Mouse (Mus musculus) heart, adult 2 months (tissue): ENCODE results near the gene Peli1. TPM values are rescaled to one million over a fixed set of nuclear protein-coding genes. Genes with fewer than 3 reads are reported as not detected.
"Not testable (repeated sequence)": the region's sequence is repeated elsewhere in the genome, so short reads cannot be mapped to it uniquely, and the experiment has no call there.

ENCODE experiments used
- DNase-seq, 2 experiments: peaks; one replicate each; pipeline ENCODE4 v3.0.0; 2021
- H3K27ac ChIP-seq: fragments of 200-600 bp; 2 replicates; pipeline ENCODE4 v1.8.1; 2022
- H3K27me3 ChIP-seq: fragments of 200-500 bp; 2 replicates; pipeline ENCODE4 v1.6.1; 2012; ENCODE audit warnings: mild to moderate bottlenecking, low read length, inconsistent platforms, mixed read lengths; ENCODE audit not compliant: control insufficient read depth, insufficient read depth
- H3K36me3 ChIP-seq: fragments of 200-500 bp; 2 replicates; pipeline ENCODE4 v1.6.1; 2012; ENCODE audit warnings: low read length, inconsistent platforms; ENCODE audit not compliant: control insufficient read depth, insufficient read depth
- H3K4me1 ChIP-seq: fragments of 200-500 bp; 2 replicates; pipeline ENCODE4 v1.6.1; 2011; ENCODE audit warnings: low read length; ENCODE audit not compliant: control insufficient read depth, insufficient read depth
- H3K4me3 ChIP-seq: fragments of 200-600 bp; 2 replicates; pipeline ENCODE4 v1.8.1; 2022
- H3K79me2 ChIP-seq: fragments of 200-500 bp; replicated peaks from 2 replicates; pipeline ENCODE4 v1.6.1; 2012; ENCODE audit warnings: mild to moderate bottlenecking, inconsistent platforms, low read length, moderate library complexity, mixed read lengths; ENCODE audit not compliant: control insufficient read depth, insufficient read depth
- H3K9ac ChIP-seq: fragments of 200-500 bp; 2 replicates; pipeline ENCODE4 v1.6.1; 2012; ENCODE audit warnings: low read depth, mild to moderate bottlenecking, control low read depth, inconsistent platforms, low read length, mixed read lengths
- CTCF ChIP-seq: fragments of 200-600 bp; IDR thresholded peaks from 2 replicates; pipeline ENCODE4 v1.8.1; 2022; ENCODE audit warnings: antibody characterized with exemption, mild to moderate bottlenecking, moderate library complexity
- EP300 ChIP-seq: fragments of 200-500 bp; IDR thresholded peaks from 2 replicates; pipeline ENCODE4 v1.6.1; 2011; ENCODE audit warnings: low read depth, low read length, control low read depth; ENCODE audit not compliant: insufficient read depth
- POLR2A ChIP-seq: fragments of 200-500 bp; IDR thresholded peaks from 2 replicates; pipeline ENCODE4 v1.6.1; 2011; ENCODE audit warnings: mild to moderate bottlenecking, low read depth, low read length, control low read depth; ENCODE audit not compliant: insufficient read depth
- WGBS: fragments of 180-500 bp; shearing (Covaris S2); methylation state at CpG from one replicate; pipeline ENCODE4 v1.1.7; 2018; 5-methylcytosine and 5-hydroxymethylcytosine counted together
- intact Hi-C: fragments of 180-260 bp; cut with DNase I; formaldehyde crosslinking; loops from one replicate; pipeline ENCODE4 v1.15.1; 2025
- polyA plus RNA-seq: library from polyadenylated mRNA; depleted of rRNA; stranded (reverse); fragments of >200 nt; gene quantifications from 2 replicates; pipeline ENCODE4 v1.2.3, GENCODE M21; 2012
- total RNA-seq, 2 experiments: library from RNA; stranded (reverse); gene quantifications; 2 replicates each; pipeline ENCODE4 v1.2.3; 2021

Gene Peli1
- total and polyA plus RNA-seq, 3 experiments = 6.2 to 13.7 (median 13.6) TPM

DNA sequence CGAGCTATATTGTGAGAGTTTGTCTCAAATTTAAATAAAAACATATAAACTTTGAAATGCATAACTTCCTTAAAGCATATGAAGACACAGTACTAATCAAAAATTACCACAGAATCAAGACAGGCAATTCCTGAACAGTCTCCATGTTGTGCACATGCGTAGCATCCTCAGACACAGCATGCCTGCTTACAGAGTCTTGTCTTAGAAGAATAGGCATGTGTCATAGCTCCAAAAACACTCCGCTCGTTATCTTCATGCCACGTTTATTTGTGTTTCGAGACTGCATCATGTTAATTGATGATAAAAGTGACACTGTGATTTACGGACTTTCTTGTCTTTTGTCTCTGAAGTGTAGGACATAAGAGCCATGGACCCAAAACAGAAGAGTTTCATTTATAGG, 84.0 kb downstream of the Peli1 start:
- Histone ChIP-seq H3K27ac (no peak overlapping the region), H3K4me3 (no peak overlapping the region), H3K4me1 (peaks cover 2% of the 10 kb centered on the region; the same call in 1 of the 2 replicates), H3K79me2 (no peaks in the 10 kb centered on the region), H3K27me3 (no peaks in the 10 kb centered on the region), H3K36me3 (no peaks in the 10 kb centered on the region), H3K9ac (no peak overlapping the region)
- no peak for DNase-seq
- 84% methylated on average over 7 of the region's 7 CpGs for WGBS
- intact Hi-C loops = no loop called here
- TF ChIP-seq POLR2A = no peak
- TF ChIP-seq CTCF = no peak
- TF ChIP-seq EP300 = no peak

DNA sequence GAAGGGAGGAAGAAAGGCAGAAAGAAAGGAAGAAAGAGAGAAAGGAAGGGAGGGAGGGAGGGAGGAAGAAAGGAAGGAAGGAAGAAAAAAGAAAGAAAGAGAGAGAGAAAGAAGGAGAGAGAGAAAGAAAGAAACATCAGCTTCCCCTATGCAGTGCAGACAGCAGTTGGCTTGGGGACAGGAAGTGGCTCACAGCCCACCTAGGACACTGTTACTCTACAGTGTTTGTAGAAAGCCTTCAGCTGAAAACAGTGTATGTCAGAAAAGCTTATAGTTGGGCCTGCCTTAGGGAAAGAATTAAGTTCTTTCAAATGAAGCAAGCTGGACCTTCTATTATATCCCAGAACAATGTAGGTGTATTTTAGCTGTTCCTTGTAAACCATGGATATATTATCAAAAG, 85.4 kb downstream of the Peli1 start:
- no peak for DNase-seq
- Histone ChIP-seq H3K4me1 (peaks cover 2% of the 10 kb centered on the region; the same call in 1 of the 2 replicates), H3K27ac (no peak overlapping the region), H3K36me3 (no peaks in the 10 kb centered on the region), H3K9ac (no peak overlapping the region), H3K4me3 (no peak overlapping the region), H3K79me2 (no peaks in the 10 kb centered on the region), H3K27me3 (no peaks in the 10 kb centered on the region)
- intact Hi-C loops = no loop called here
- TF ChIP-seq POLR2A (no peak), EP300 (no peak)

DNA sequence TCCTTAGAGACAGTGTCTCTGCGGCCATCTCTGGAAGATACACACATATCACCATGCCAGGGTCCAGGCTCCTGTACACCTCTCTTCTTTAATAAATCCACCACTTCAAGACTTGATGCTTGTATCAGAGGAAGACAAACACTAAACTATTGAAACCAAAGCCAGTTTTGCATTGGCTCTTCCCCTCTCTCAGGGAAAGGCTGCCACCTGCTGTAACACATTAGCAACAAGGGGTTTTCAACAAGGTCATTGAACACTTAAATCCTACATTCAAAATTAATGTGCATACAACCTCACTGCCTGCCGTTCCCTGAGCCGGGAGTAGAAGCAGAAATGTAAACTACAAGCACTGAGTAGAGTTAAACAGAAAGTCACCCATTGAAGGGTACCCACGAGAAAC, 87.3 kb downstream of the Peli1 start:
- H3K9ac ChIP-seq = no peak overlapping the region
- no peak overlapping the region for H3K27ac ChIP-seq
- no peak overlapping the region for H3K4me3 ChIP-seq
- H3K27me3 ChIP-seq = no peaks in the 10 kb centered on the region
- H3K79me2 ChIP-seq = no peaks in the 10 kb centered on the region
- H3K4me1 ChIP-seq = peaks cover 2% of the 10 kb centered on the region; the same call in 1 of the 2 replicates
- 34% methylated on average over 4 of the region's 4 CpGs for WGBS
- DNase-seq = peak; percentile 58 to 59
- no peaks in the 10 kb centered on the region for H3K36me3 ChIP-seq
- intact Hi-C loops = loop anchor here (1.0 to 2.0 kb wide), 3 partner anchors 88 to 384 kb away; partner anchors contain the start of gene Peli1
- TF ChIP-seq CTCF = peak; percentile 84
- TF ChIP-seq POLR2A = no peak

DNA sequence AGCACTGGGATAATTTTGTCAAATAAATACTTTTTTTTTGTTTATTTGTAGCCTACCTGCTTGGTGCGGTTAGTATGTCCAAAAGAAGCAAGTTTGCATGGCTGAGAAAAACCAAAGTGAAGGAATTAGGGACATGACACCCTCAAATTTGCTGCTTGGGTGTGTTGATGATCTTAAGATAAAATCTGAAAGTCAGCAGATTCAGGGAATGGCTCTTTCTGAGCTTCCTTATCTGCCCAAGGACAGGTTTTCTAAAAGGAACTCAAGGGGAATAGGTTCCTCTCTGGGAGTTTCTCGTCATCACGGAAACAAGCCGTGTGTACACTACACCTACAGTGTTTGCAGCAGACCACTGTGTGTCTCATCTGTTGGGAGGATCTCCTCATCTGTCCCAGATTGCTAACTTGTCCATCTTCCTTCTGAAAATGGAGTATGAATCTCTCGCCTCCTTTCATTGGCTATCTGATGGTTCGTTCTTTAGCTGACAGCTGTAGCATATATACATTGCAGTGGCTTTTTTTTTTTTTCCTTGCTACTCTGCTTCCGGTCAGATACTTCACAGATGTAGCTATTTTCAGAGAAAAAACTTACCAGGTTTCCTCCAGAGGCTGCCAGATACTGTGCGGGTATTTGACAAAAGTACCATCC, 88.0 kb downstream of the Peli1 start:
- intact Hi-C loops = loop anchor here (1.0 to 2.0 kb wide), 3 partner anchors 88 to 385 kb away; partner anchors contain the start of gene Peli1

DNA sequence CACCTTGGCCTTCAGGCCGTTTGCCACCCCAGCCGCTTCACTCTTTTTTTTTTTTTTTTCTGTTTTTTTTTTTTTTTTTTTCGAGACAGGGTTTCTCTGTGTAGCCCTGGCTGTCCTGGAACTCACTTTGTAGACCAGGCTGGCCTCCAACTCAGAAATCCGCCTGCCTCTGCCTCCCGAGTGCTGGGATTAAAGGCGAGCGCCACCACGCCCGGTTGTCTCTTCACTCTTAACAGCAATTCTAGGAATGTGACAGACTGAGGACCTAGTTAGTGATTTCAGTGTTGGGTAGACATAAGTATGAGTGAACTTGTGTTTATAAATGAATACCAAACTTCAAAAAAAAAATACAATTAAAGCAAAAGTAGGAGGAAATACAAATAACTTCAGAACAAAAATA, 88.8 kb downstream of the Peli1 start:
- not testable (repeated sequence) for H3K27ac ChIP-seq
- 92% methylated on average over 8 of the region's 9 CpGs for WGBS
- intact Hi-C loops = loop anchor here (2.0 kb wide), 1 partner anchor 89 kb away; the partner anchor contains the start of gene Peli1

More for the DNA sequence above, 88.0 kb downstream of the Peli1 start:
- no peak for TF ChIP-seq POLR2A
- TF ChIP-seq CTCF = no peak
- TF ChIP-seq EP300 = no peak
- no peaks in the 10 kb centered on the region for H3K79me2 ChIP-seq
- no peak overlapping the region for H3K4me3 ChIP-seq
- 74% methylated on average over 8 of the region's 8 CpGs for WGBS
- no peaks in the 10 kb centered on the region for H3K27me3 ChIP-seq
- no peak overlapping the region for H3K27ac ChIP-seq
- no peak overlapping the region for H3K9ac ChIP-seq
- no peaks in the 10 kb centered on the region for H3K36me3 ChIP-seq
- DNase-seq = no peak
- H3K4me1 ChIP-seq = peaks cover 2% of the 10 kb centered on the region; the same call in 1 of the 2 replicates

DNA sequence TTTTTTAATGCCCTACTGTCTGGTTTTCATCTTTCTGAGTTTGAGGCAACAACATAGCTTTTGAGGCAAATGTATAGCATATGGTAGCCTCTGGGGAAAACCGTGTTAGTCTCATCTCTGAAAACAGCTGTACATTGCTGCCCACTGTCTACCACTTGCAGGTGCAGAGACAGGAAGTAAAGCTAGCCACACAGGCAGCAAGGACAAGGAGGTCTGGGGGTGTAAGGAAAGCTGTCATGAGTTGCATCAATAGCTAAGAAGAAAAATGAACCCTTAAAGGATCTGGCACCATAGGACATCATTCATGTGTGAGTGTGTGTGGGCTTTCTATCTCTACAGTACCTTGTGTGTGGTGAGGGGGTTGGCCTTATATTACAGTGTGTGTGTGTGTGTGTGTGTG, 89.6 kb downstream of the Peli1 start:
- no peak overlapping the region for H3K27ac ChIP-seq
- H3K36me3 ChIP-seq = no peaks in the 10 kb centered on the region
- no peak for TF ChIP-seq EP300
- no peak for TF ChIP-seq POLR2A
- TF ChIP-seq CTCF = no peak
- no peak overlapping the region for H3K9ac ChIP-seq
- intact Hi-C loops = no loop called here
- no peaks in the 10 kb centered on the region for H3K79me2 ChIP-seq
- no peak overlapping the region for H3K4me3 ChIP-seq
- H3K27me3 ChIP-seq = no peaks in the 10 kb centered on the region
- peak in 1 of 2 experiments; percentile 6 for DNase-seq
- WGBS = 52% methylated on average over 1 of the region's 1 CpGs
- no peaks in the 10 kb centered on the region for H3K4me1 ChIP-seq

More for the DNA sequence above, 88.8 kb downstream of the Peli1 start:
- H3K79me2 ChIP-seq, H3K4me3 ChIP-seq, H3K27me3 ChIP-seq, DNase-seq, H3K4me1 ChIP-seq, H3K36me3 ChIP-seq, H3K9ac ChIP-seq: not testable (repeated sequence)
